Mouse (Mus musculus) liver, embryonic 11.5 days (tissue): ENCODE data around the gene Fuk. TPM values are rescaled to one million over a fixed set of nuclear protein-coding genes. Genes with fewer than 3 reads are reported as not detected.
"Not testable (repeated sequence)": the region's sequence is repeated elsewhere in the genome, so short reads cannot be mapped to it uniquely, and the experiment has no call there.

Source experiments
- ATAC-seq: fragments of 200-750 bp; cut with Nextera tagmentation; replicated peaks from 2 replicates; pipeline ENCODE4 v1.8.0; 2017; ENCODE audit warnings: moderate number of reproducible peaks, mild to moderate bottlenecking, moderate TSS enrichment, moderate library complexity; ENCODE audit not compliant: low FRiP score
- DNase-seq: peaks from one replicate; pipeline ENCODE4 v3.0.0-alpha.2; 2017; ENCODE audit warnings: low spot score
- H3K27ac ChIP-seq: fragments of 300-500 bp; sonication (generic); 2 replicates; pipeline ENCODE4 v1.5.1; 2014; ENCODE audit warnings: mild to moderate bottlenecking, low read depth, low read length, control low read depth
- H3K27me3 ChIP-seq: fragments of 300-500 bp; sonication (generic); replicated peaks from 2 replicates; pipeline ENCODE4 v1.6.1; 2014; ENCODE audit warnings: low read length, mixed read lengths; ENCODE audit not compliant: control insufficient read depth, insufficient read depth
- H3K36me3 ChIP-seq: fragments of 300-500 bp; sonication (generic); 2 replicates; pipeline ENCODE4 v1.6.1; 2014; ENCODE audit warnings: mild to moderate bottlenecking, low read length, moderate library complexity, mixed read lengths; ENCODE audit not compliant: control insufficient read depth, insufficient read depth
- H3K4me1 ChIP-seq: fragments of 300-500 bp; sonication (generic); replicated peaks from 2 replicates; pipeline ENCODE4 v1.6.1; 2014; ENCODE audit warnings: low read length, mixed read lengths; ENCODE audit not compliant: control insufficient read depth, insufficient read depth
- H3K4me2 ChIP-seq: fragments of 300-500 bp; sonication (generic); 2 replicates; pipeline ENCODE4 v1.6.1; 2014; ENCODE audit warnings: mild to moderate bottlenecking, control low read depth, moderate library complexity
- H3K4me3 ChIP-seq: fragments of 300-500 bp; sonication (generic); 2 replicates; pipeline ENCODE4 v1.5.1; 2014; ENCODE audit warnings: low read depth, low read length, control low read depth
- H3K9ac ChIP-seq: fragments of 300-500 bp; sonication (generic); 2 replicates; pipeline ENCODE4 v1.6.1; 2014; ENCODE audit warnings: low read depth, low read length, control low read depth
- H3K9me3 ChIP-seq: fragments of 300-500 bp; sonication (generic); 2 replicates; pipeline ENCODE4 v1.6.1; 2016; ENCODE audit warnings: low read length, inconsistent platforms, mixed read lengths; ENCODE audit not compliant: control insufficient read depth
- WGBS: fragments of 180-500 bp; shearing (Covaris S2); extraction: QIAGEN DNeasy Blood & Tissue Kit; methylation state at CpG from one replicate; pipeline ENCODE4 v1.1.7; 2014; 5-methylcytosine and 5-hydroxymethylcytosine counted together
- polyA plus RNA-seq: library from polyadenylated mRNA; unstranded; fragments of >200 nt; fragmentation: Nextera tagmentation; extraction: Ambion mirVana; gene quantifications from 2 replicates; pipeline ENCODE4 v1.2.1, GENCODE M21; 2014

Gene Fuk
- polyA plus RNA-seq, 1 experiment from 2014 or later, result 9.0 TPM

DNA sequence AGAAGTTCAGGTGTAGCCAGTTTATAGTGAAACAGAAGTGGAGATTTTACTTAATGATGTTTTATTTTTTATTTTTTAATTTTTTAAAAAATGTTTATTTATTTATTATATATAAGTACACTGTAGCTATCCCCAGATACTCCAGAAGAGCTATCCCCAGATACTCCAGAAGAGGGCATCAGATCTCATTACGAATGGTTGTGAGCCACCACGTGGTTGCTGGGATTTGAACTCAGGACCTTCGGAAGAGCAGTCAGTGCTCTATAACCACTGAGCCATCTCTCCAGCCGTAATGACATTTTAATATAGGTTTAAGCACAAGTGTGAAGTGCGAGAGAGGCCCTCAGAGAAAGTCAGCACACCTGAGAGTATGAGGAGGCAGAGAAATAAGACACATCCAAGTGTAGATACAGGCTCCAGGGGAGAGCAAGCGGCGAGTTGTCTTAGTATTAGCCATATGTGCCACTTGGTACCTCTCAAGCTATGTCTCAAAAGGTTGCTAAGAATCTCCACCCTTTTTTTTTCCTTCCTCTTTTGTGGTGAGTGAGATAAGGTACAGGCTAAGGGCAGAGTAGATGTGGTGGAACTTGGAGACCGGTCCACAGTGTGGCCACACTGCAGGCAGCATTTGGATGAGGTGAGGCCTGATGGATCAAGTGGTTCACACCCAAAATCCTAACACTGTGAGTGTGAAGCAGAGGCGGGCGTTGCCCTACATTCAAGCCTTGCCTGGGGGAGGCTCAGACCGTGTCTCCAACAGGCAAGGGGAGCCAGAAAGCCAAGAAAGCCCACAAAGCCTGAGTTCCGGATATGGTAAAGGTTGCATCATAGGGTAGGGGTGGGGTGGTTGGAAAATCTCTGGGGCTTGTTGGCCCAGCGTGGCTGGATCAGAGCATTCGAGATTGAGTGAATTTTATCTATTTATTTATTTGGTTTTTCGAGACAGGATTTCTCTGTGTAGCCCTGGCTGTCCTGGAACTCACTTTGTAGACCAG, 9.6 kb upstream of the Fuk start:
- Histone ChIP-seq H3K4me2 (peak overlapping the region; percentile 1; the same call in 1 of the 2 replicates), H3K9ac (no peak overlapping the region)

DNA sequence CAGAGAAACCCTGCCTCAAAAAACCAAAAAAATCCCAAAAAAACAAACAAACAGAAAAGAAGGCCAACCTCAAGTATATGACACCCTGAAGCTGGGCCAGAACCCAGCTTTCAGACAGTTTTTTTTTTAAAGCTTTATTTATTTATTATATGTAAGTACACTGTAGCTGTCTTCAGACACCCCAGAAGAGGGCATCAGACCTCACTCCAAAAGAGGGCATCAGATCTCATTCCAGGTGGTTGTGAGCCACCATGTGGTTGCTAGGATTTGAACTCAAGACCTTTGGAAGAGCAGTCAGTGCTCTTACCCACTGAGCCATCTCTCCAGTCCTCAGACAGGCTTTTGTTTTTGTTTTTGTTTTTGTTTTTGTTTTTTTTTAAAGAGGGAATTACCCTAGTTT, 7.6 kb upstream of the Fuk start:
- H3K27me3 ChIP-seq, H3K36me3 ChIP-seq, H3K4me1 ChIP-seq, ATAC-seq, H3K4me2 ChIP-seq, H3K9me3 ChIP-seq, DNase-seq, H3K9ac ChIP-seq, H3K4me3 ChIP-seq, H3K27ac ChIP-seq: not testable (repeated sequence)

More for the DNA sequence above, 9.6 kb upstream of the Fuk start:
- WGBS, result 61% methylated on average over 15 of the region's 15 CpGs
- Histone ChIP-seq H3K9me3 (no peaks in the 10 kb centered on the region), H3K4me3 (no peak overlapping the region), H3K27me3 (no peaks in the 10 kb centered on the region), H3K4me1 (0 out of 2 replicates have a peak, but pooled peaks cover 5% of the 10 kb centered on the region), H3K36me3 (no peaks in the 10 kb centered on the region), H3K27ac (no peak overlapping the region)
- no peak for DNase-seq
- ATAC-seq, result peak; percentile 85

DNA sequence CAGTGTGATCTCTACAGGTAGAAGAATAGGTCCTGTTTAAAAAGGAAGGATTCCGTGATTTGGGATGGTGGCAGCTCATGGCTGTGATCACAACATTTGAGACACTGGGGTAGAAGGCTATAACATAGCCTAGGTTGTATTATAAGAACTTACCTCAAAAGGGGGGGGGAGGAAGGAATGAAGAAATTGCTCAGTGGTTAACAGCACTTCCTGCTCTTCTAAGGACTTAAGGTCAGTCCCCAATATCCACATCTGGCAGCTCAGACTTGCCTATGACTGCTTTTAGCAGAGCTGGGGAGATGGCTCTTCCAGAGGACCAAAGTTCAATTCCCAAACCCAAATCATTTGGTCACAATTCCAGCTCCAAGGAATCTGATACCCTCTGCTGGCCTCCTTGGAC, 4.4 kb upstream of the Fuk start:
- Histone ChIP-seq H3K27me3 (no peaks in the 10 kb centered on the region), H3K9me3 (no peaks in the 10 kb centered on the region), H3K4me3 (no peak overlapping the region), H3K36me3 (no peaks in the 10 kb centered on the region), H3K4me1 (0 out of 2 replicates have a peak, but pooled peaks cover under 1% of the 10 kb centered on the region), H3K27ac (no peak overlapping the region), H3K4me2 (no peak overlapping the region), H3K9ac (no peak overlapping the region)
- DNase-seq, result no peak
- no peak for ATAC-seq
- WGBS, result 92% methylated on average over 1 of the region's 1 CpGs

GRCm38 (mm10) chr8:110905404-110905803, 3.1 kb upstream of the Fuk start:
- no peaks in the 10 kb centered on the region for H3K27me3 ChIP-seq
- no peak for ATAC-seq

DNA sequence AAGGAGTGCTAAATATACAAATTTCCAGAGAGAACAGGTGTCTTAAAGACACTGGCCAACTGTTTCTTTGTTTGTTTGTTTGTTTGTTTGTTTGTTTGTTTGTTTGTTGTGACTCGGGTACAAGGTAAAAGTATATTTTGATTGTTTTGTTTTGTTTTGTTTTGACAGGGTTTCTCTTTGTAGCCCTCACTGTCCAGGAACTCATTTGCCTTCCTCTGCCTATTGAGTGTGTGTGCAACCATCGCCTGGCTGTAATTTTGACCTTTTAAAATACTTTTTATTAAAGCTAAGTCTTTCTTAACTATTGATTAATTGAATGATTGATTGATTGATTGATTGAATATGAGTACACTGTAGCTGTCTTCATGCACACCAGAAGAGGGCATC, 284 bp upstream of the Fuk start:
- ATAC-seq, result peak; percentile 35
- peak overlapping the region; percentile 79 for H3K4me3 ChIP-seq
- no peaks in the 10 kb centered on the region; the same call in 1 of the 2 replicates for H3K4me1 ChIP-seq
- H3K27me3 ChIP-seq, result no peaks in the 10 kb centered on the region
- H3K4me2 ChIP-seq, result peak overlapping the region; percentile 74
- H3K9ac ChIP-seq, result peak overlapping the region; percentile 83
- H3K27ac ChIP-seq, result no peak overlapping the region
- H3K36me3 ChIP-seq, result peaks cover 2% of the 10 kb centered on the region; the same call in 1 of the 2 replicates
- WGBS, result 41% methylated on average over 2 of the region's 2 CpGs
- no peak for DNase-seq
- no peaks in the 10 kb centered on the region for H3K9me3 ChIP-seq

More at GRCm38 (mm10) chr8:110905404-110905803, 3.1 kb upstream of the Fuk start:
- Histone ChIP-seq H3K36me3 (no peaks in the 10 kb centered on the region), H3K9ac (no peak overlapping the region), H3K4me3 (no peak overlapping the region), H3K9me3 (no peaks in the 10 kb centered on the region), H3K27ac (no peak overlapping the region), H3K4me1 (no peaks in the 10 kb centered on the region; the same call in 1 of the 2 replicates), H3K4me2 (no peak overlapping the region)
- 88% methylated on average over 6 of the region's 6 CpGs for WGBS
- no peak for DNase-seq

GRCm38 (mm10) chr8:110901056-110901455, 1.2 kb downstream of the Fuk start:
- H3K4me3 ChIP-seq, result no peak overlapping the region
- no peaks in the 10 kb centered on the region for H3K9me3 ChIP-seq
- no peak for DNase-seq
- H3K27ac ChIP-seq, result no peak overlapping the region
- WGBS, result 78% methylated on average over 3 of the region's 3 CpGs
- no peak overlapping the region for H3K9ac ChIP-seq
- H3K4me1 ChIP-seq, result no peaks in the 10 kb centered on the region; the same call in 1 of the 2 replicates
- H3K4me2 ChIP-seq, result no peak overlapping the region
- peaks cover 2% of the 10 kb centered on the region; the same call in 1 of the 2 replicates for H3K36me3 ChIP-seq
- no peaks in the 10 kb centered on the region for H3K27me3 ChIP-seq
- no peak for ATAC-seq

- Histone ChIP-seq H3K4me2 (no peak overlapping the region), H3K4me3 (no peak overlapping the region), H3K9ac (no peak overlapping the region), H3K4me1 (no peaks in the 10 kb centered on the region; the same call in 1 of the 2 replicates), H3K36me3 (peaks cover 7% of the 10 kb centered on the region; the same call in 1 of the 2 replicates), H3K27me3 (no peaks in the 10 kb centered on the region), H3K9me3 (no peaks in the 10 kb centered on the region), H3K27ac (no peak overlapping the region)
- WGBS, result 86% methylated on average over 6 of the region's 6 CpGs
- DNase-seq, result no peak
- no peak for ATAC-seq
Measured at GRCm38 (mm10) chr8:110897495-110897894, 4.8 kb downstream of the Fuk start.

DNA sequence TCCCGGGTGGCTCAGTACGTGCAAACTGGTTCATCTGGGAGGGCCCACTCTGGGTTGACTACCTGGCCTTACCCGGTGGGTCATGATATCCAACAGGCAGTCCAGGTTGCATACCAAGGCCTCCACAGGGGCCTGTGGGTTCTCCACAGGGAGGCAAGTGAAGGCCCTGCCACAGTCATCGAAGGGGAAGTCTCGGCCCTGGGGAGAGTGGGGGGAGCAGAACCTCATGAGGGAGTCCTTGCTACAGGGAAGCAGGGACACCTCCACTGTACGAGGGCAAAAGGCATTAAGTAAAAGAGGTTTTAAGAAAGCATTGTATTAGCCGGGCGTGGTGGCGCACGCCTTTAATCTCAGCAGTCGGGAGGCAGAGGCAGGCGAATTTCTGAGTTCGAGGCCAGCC, 6.5 kb downstream of the Fuk start:
- Histone ChIP-seq H3K4me1 (no peaks in the 10 kb centered on the region), H3K4me2 (no peak overlapping the region), H3K4me3 (no peak overlapping the region), H3K27ac (no peak overlapping the region), H3K9ac (no peak overlapping the region), H3K9me3 (no peaks in the 10 kb centered on the region), H3K27me3 (no peaks in the 10 kb centered on the region), H3K36me3 (peaks cover 7% of the 10 kb centered on the region; the same call in 1 of the 2 replicates)
- ATAC-seq (no peak), DNase-seq (no peak)
- 91% methylated on average over 13 of the region's 13 CpGs for WGBS
